Mouse (Mus musculus) limb, embryonic 11.5 days (tissue): ENCODE results near the gene Gcnt7. TPM values are rescaled to one million over a fixed set of nuclear protein-coding genes. Genes with fewer than 3 reads are reported as not detected.

Source experiments
- ATAC-seq: fragments of 200-750 bp; cut with Nextera tagmentation; 2 replicates; pipeline ENCODE4 v1.8.0; 2017; ENCODE audit warnings: low read depth; ENCODE audit not compliant: insufficient number of reproducible peaks, low FRiP score, low TSS enrichment
- DNase-seq: peaks from one replicate; pipeline ENCODE4 v3.0.0-alpha.2; 2015; ENCODE audit warnings: low spot score
- H3K27ac ChIP-seq: fragments of 300-500 bp; sonication (generic); replicated peaks from 2 replicates; pipeline ENCODE4 v1.5.1; 2014; ENCODE audit warnings: low read depth, mild to moderate bottlenecking, low read length
- H3K27me3 ChIP-seq: fragments of 300-500 bp; sonication (generic); 2 replicates; pipeline ENCODE4 v1.6.1; 2014; ENCODE audit warnings: mild to moderate bottlenecking, low read length, mixed read lengths; ENCODE audit not compliant: control insufficient read depth, insufficient read depth
- H3K36me3 ChIP-seq: fragments of 300-500 bp; sonication (generic); 2 replicates; pipeline ENCODE4 v1.6.1; 2014; ENCODE audit warnings: mild to moderate bottlenecking, low read length, moderate library complexity, mixed read lengths; ENCODE audit not compliant: control insufficient read depth, insufficient read depth
- H3K4me1 ChIP-seq: fragments of 300-500 bp; sonication (generic); 2 replicates; pipeline ENCODE4 v1.6.1; 2014; ENCODE audit warnings: low read length, mixed read lengths; ENCODE audit not compliant: control insufficient read depth, insufficient read depth
- H3K4me2 ChIP-seq: fragments of 300-500 bp; sonication (generic); 2 replicates; pipeline ENCODE4 v1.6.1; 2014; ENCODE audit warnings: low read depth, mild to moderate bottlenecking, moderate library complexity; ENCODE audit not compliant: severe bottlenecking
- H3K4me3 ChIP-seq: fragments of 300-500 bp; sonication (generic); 2 replicates; pipeline ENCODE4 v1.5.1; 2014; ENCODE audit warnings: low read depth, low read length
- H3K9ac ChIP-seq: fragments of 300-500 bp; sonication (generic); 2 replicates; pipeline ENCODE4 v1.6.1; 2014; ENCODE audit warnings: mild to moderate bottlenecking, low read length
- H3K9me3 ChIP-seq: fragments of 300-500 bp; sonication (generic); 2 replicates; pipeline ENCODE4 v1.6.1; 2016; ENCODE audit warnings: low read length; ENCODE audit not compliant: control insufficient read depth
- WGBS: fragments of 180-500 bp; shearing (Covaris S2); extraction: QIAGEN DNeasy Blood & Tissue Kit; methylation state at CpG from one replicate; pipeline ENCODE4 v1.1.7; 2014; 5-methylcytosine and 5-hydroxymethylcytosine counted together
- polyA plus RNA-seq: library from polyadenylated mRNA; unstranded; fragments of >200 nt; fragmentation: Nextera tagmentation; extraction: Ambion mirVana; gene quantifications from 2 replicates; pipeline ENCODE4 v1.2.1, GENCODE M21; 2014

The Gcnt7 gene
- polyA plus RNA-seq, 1 experiment from 2014 or later = 0.56 TPM

- Histone ChIP-seq H3K9me3 (no peaks in the 10 kb centered on the region), H3K4me1 (no peaks in the 10 kb centered on the region), H3K27ac (no peak within 1 kb of the TSS), H3K9ac (0 out of 2 replicates have a peak within 1 kb of the TSS, but pooled peaks have one; percentile 12), H3K4me2 (no peak within 1 kb of the TSS), H3K36me3 (peaks cover 3% of the 10 kb centered on the region; the same call in 1 of the 2 replicates), H3K27me3 (0 out of 2 replicates have a peak, but pooled peaks cover 2% of the 10 kb centered on the region), H3K4me3 (no peak within 1 kb of the TSS)
- DNase-seq (no peak), ATAC-seq (no peak)
- WGBS = 90% methylated on average over 11 of the region's 11 CpGs
These were observed 13.9 kb upstream of the Gcnt7 start, which contains the start of gene Fam209 for GRCm38 (mm10) chr2:172472318-172472717. Gene Fam209 (plus strand): TSS chr2:172472520.

DNA sequence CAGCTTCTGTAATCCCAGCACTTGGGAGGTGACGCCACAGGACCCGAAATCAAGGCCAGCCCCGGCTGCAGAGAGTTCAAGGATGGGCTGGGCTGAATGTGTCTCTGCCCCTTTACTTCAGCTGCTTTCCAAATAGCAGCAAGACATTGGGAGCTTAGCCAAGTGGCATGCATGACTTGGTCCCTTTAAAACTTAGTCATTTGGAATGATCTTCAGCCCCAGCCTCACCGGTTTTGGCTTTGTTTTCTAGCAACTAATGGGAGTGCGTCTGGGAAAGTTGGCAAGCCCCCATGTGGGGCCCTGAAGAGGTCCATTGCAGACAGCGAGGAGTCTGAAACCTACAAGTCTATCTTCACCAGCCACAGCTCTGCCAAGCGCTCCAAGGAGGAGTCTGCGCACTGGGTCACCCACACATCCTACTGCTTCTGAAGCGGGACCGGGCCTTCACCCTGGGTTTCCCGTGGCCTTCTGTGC, 10.0 kb upstream of the Gcnt7 start:
- DNase-seq (no peak), ATAC-seq (no peak)

DNA sequence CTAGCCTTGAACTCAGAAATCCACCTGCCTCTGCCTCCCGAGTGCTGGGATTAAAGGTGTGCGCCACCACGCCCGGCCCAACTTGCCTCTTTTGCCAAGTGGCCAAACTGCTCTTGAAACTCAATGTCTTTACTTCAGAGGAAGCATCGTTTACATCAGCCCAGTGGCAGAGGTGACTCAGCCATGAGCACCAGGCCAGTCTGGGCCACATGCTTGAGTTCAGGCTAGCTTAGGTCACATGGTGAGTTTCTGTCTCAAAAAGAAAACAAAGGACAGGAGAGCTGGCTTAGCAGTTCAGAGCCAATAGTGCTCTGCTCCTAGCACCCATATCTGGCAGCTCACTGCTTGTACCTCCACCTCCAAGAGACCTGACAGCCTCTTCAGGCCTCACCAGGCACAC, 8.8 kb upstream of the Gcnt7 start:
- Histone ChIP-seq H3K27me3 (no peaks in the 10 kb centered on the region), H3K9ac (no peak overlapping the region), H3K4me3 (no peak overlapping the region), H3K27ac (no peak overlapping the region), H3K36me3 (peaks cover 3% of the 10 kb centered on the region; the same call in 1 of the 2 replicates), H3K9me3 (no peaks in the 10 kb centered on the region), H3K4me2 (no peak overlapping the region), H3K4me1 (no peaks in the 10 kb centered on the region)
- DNase-seq = no peak
- WGBS = 94% methylated on average over 5 of the region's 5 CpGs
- no peak for ATAC-seq

More for the DNA sequence above, 10.0 kb upstream of the Gcnt7 start:
- Histone ChIP-seq H3K4me2 (no peak overlapping the region), H3K27me3 (no peaks in the 10 kb centered on the region), H3K4me1 (no peaks in the 10 kb centered on the region), H3K9ac (no peak overlapping the region), H3K27ac (no peak overlapping the region), H3K36me3 (peaks cover 3% of the 10 kb centered on the region; the same call in 1 of the 2 replicates), H3K4me3 (no peak overlapping the region), H3K9me3 (no peaks in the 10 kb centered on the region)
- WGBS = 96% methylated on average over 11 of the region's 11 CpGs

DNA sequence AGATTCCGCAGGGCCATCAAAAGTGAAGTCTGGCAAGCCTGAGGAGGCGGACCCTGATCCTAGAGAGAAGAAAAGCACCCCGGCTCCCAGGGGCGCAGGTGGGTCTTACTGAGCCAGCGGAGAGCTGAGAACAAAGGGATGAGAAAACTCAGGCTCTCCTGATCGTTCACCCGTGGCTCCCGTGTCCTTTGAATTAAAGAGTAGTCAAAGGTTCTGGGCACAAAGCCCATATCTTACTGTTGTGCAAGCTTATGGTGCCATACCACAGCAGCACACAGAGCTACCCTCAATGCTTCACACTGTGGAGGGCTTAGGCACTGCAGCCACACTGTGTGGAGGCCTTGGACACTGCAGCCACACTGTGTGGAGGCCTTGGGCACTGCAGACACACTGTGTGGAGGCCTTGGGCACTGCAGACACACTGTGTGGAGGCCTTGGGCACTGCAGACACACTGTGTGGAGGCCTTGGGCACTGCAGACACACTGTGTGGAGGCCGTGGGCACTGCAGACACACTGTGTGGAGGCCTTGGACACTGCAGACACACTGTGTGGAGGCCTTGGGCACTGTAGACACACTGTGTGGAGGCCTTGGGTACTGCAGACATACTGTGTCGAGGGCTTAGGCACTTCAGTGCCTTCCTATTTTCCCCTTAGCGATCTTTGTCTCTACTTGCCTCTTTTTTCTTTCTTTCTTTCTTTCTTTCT, 8.2 kb upstream of the Gcnt7 start:
- H3K4me3 ChIP-seq = no peak overlapping the region
- no peak overlapping the region for H3K4me2 ChIP-seq
- H3K27ac ChIP-seq = no peak overlapping the region
- no peaks in the 10 kb centered on the region for H3K27me3 ChIP-seq
- H3K9me3 ChIP-seq = no peaks in the 10 kb centered on the region
- H3K36me3 ChIP-seq = peaks cover 3% of the 10 kb centered on the region; the same call in 1 of the 2 replicates
- ATAC-seq = no peak
- DNase-seq = no peak
- H3K9ac ChIP-seq = no peak overlapping the region
- H3K4me1 ChIP-seq = no peaks in the 10 kb centered on the region
- 96% methylated on average over 11 of the region's 11 CpGs for WGBS

- no peak for DNase-seq
- no peak overlapping the region for H3K27ac ChIP-seq
- H3K4me2 ChIP-seq = no peak overlapping the region
- WGBS = 94% methylated on average over 4 of the region's 4 CpGs
- no peaks in the 10 kb centered on the region for H3K4me1 ChIP-seq
- H3K36me3 ChIP-seq = no peaks in the 10 kb centered on the region; the same call in 1 of the 2 replicates
- no peak overlapping the region for H3K4me3 ChIP-seq
- no peaks in the 10 kb centered on the region for H3K27me3 ChIP-seq
- no peaks in the 10 kb centered on the region for H3K9me3 ChIP-seq
- ATAC-seq = no peak
- no peak overlapping the region for H3K9ac ChIP-seq
These were observed 4.4 kb upstream of the Gcnt7 start for GRCm38 (mm10) chr2:172462813-172463212.

DNA sequence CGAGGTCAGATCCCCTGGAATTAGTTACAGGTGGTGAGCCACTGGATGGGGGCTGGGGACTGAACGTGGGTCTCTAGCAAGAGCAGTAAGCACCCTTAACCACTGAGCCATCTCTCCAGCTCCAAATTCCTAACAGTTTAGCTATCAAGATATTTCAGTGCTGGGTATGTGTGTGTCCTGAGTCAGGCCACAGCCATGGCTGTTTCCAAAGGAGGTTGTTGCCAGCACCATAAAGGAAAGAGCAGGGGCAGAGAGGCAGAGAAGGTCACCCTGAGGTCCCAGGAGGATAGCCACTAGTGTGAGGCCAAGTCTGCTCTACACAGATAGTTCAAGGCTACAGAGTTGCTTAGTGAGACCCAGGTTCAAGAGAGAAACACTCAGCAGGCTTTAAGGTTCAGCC, 2.3 kb upstream of the Gcnt7 start:
- Histone ChIP-seq H3K4me1 (no peaks in the 10 kb centered on the region), H3K9ac (no peak overlapping the region), H3K27me3 (no peaks in the 10 kb centered on the region), H3K9me3 (no peaks in the 10 kb centered on the region), H3K4me2 (no peak overlapping the region), H3K4me3 (no peak overlapping the region), H3K36me3 (no peaks in the 10 kb centered on the region; the same call in 1 of the 2 replicates), H3K27ac (no peak overlapping the region)
- ATAC-seq (no peak), DNase-seq (no peak)
- WGBS = 38% methylated on average over 2 of the region's 2 CpGs

DNA sequence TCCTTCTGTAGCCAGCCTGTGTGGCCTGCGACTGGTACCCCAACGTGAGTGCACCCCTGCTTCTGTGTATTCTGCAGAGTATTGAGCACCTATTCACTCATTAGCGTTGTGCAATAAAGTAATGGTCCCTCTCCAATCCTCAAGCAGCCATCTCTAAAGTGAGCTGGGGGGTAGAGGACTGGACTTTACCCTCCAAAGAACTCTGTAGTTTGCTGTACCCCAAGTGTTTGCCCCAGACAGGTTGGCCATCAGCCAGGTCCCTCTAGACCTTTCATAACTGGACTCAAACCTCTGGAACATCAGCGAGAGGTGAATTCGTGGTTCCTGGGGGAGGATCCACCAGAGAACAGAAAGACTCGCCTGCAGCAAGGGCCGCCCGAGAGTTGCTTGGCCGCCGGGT, 5.9 kb downstream of the Gcnt7 start:
- 97% methylated on average over 10 of the region's 10 CpGs for WGBS
- Histone ChIP-seq H3K9me3 (no peaks in the 10 kb centered on the region), H3K4me1 (no peaks in the 10 kb centered on the region), H3K36me3 (peaks cover 7% of the 10 kb centered on the region), H3K27ac (no peak overlapping the region), H3K9ac (no peak overlapping the region), H3K27me3 (no peaks in the 10 kb centered on the region), H3K4me3 (no peak overlapping the region), H3K4me2 (no peak overlapping the region)
- DNase-seq = no peak
- no peak for ATAC-seq

DNA sequence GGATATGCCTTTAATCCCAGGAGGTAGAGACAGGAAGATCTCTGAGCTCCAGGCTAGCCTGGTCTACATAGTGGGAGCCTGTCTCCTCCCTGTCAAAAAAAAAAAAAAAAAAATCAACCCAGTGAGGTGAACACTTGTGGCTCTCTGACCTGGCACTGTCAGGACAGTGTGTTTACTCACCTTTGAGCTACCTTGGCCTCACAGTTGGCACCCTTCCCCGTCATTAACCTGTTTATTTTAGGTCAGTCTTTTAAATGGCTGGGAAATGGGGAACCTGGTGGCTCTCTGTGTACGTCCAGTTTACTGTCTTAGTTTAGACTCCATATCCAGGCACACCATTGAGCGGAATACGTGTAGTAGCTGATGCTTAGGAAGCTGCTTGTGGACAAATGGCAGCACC, 6.4 kb downstream of the Gcnt7 start:
- ATAC-seq = no peak
- WGBS = 94% methylated on average over 4 of the region's 4 CpGs
- no peak overlapping the region for H3K9ac ChIP-seq
- no peak overlapping the region for H3K4me3 ChIP-seq
- H3K36me3 ChIP-seq = peaks cover 7% of the 10 kb centered on the region
- no peak overlapping the region for H3K4me2 ChIP-seq
- H3K27ac ChIP-seq = no peak overlapping the region
- no peaks in the 10 kb centered on the region for H3K4me1 ChIP-seq
- H3K9me3 ChIP-seq = no peaks in the 10 kb centered on the region
- no peaks in the 10 kb centered on the region for H3K27me3 ChIP-seq
- DNase-seq = no peak
